Mouse (Mus musculus): ENCODE measurements around the gene Gsta4. TPM values are rescaled to one million over a fixed set of nuclear protein-coding genes. Genes with fewer than 3 reads are reported as not detected.
"Not testable (repeated sequence)": the region's sequence is repeated elsewhere in the genome, so short reads cannot be mapped to it uniquely, and the experiment has no call there.

Gene Gsta4
- total RNA-seq, 2 experiments from 2014 or later, result 37.1 to 47.6 TPM

GRCm38 (mm10) chr9:78230461-78230860 lies 47.9 kb downstream of the Gsta4 start, which contains the start of gene Gsta1:
TSS of gene Gsta1 (plus strand) at chr9:78230656.
- not testable (repeated sequence) for DNase-seq

- not testable (repeated sequence) for DNase-seq
These were observed 50.6 kb downstream of the Gsta4 start for GRCm38 (mm10) chr9:78233121-78233695.

GRCm38 (mm10) chr9:78255683-78256470 lies 73.3 kb downstream of the Gsta4 start:
- peak; percentile 11 to 16 for DNase-seq

- not testable (repeated sequence) for DNase-seq
These were observed 74.3 kb downstream of the Gsta4 start, which contains the start of gene Gm3776 for GRCm38 (mm10) chr9:78256914-78257313. TSS of gene Gm3776 (plus strand) at chr9:78257129.

Other genes starting within 250 kb of the Gsta4 start
- not detected for gene Gcm1, start 130.8 kb upstream of the Gsta4 start, total RNA-seq (2021)
- gene Fbxo9, start 73.7 kb upstream of the Gsta4 start, total RNA-seq (2021), result 100 to 1,000 TPM in 1 of 2 experiments, 10 to 100 TPM in 1; 77.1 to 101 TPM
- 10 to 100 TPM; 17.5 to 20.4 TPM for gene Ick, start 73.6 kb upstream of the Gsta4 start, total RNA-seq (2021)
- gene Gsta1, start 47.9 kb downstream of the Gsta4 start, total RNA-seq (2021), result 1 to 10 TPM in 1 of 2 experiments, not detected in 1; 1.1 TPM
- gene Gm3776, start 74.4 kb downstream of the Gsta4 start, total RNA-seq (2021), result not detected
- gene Gm10639, start 107.1 kb downstream of the Gsta4 start, total RNA-seq (2021), result not detected
- gene Omt2a, start 132.0 kb downstream of the Gsta4 start, total RNA-seq (2021), result not detected
- not detected for gene Omt2b, start 144.8 kb downstream of the Gsta4 start, total RNA-seq (2021)
- gene Gsta2, start 173.0 kb downstream of the Gsta4 start, total RNA-seq (2021), result 1 to 10 TPM in 1 of 2 experiments, not detected in 1; 9.2 TPM
- gene Dppa5a, start 185.4 kb downstream of the Gsta4 start, total RNA-seq (2021), result not detected
- not detected for gene Ooep, start 196.0 kb downstream of the Gsta4 start, total RNA-seq (2021)
- gene Ddx43, start 213.0 kb downstream of the Gsta4 start, total RNA-seq (2021), result not detected

All from adrenal gland, postnatal 36 days (tissue).